Mouse (Mus musculus): Measurements from ENCODE around the gene Ugt1a10.
"Not testable (repeated sequence)": the region's sequence is repeated elsewhere in the genome, so short reads cannot be mapped to it uniquely, and the experiment has no call there.

Ugt1a10 gene

DNA sequence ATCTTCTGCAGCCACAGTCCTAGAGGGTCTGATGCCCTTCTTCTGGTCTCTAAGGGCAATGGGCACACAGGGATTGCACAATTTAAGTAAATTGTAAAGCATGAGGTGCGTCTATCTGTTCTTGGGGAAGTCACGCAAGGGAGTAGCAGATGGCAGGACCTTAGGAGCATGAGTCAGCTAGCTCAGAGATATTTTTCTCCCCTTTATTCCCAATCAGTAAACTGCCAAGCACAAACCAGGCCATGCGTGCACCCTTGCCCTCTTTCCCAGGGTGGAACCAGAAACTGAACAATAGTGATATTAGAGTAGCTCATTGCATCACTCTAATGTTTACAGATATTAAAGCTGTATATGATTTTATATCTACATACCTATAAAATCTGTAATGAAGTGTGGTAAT lies 43.4 kb downstream of the Ugt1a10 start:
- not testable (repeated sequence) for DNase-seq

DNA sequence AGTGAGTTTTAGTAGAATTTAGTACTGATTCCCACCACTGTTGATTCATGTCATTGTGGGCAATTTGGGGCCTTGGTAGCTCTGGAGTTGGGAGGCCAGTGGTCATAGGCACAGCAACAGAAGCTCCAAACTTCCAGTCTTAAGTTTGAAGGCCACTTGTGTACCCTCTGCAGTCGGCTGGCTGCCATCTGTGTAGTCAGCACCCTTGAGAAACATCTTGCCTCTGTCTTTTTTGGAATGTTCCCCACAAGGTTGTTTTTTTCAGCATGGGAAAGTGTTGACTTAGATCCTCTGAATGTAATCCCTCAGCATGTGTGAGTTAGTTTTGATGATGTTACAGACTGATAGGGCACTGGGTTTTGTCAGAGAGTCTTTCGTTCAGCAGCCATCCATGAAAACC lies 44.5 kb downstream of the Ugt1a10 start:
- not testable (repeated sequence) for DNase-seq

DNA sequence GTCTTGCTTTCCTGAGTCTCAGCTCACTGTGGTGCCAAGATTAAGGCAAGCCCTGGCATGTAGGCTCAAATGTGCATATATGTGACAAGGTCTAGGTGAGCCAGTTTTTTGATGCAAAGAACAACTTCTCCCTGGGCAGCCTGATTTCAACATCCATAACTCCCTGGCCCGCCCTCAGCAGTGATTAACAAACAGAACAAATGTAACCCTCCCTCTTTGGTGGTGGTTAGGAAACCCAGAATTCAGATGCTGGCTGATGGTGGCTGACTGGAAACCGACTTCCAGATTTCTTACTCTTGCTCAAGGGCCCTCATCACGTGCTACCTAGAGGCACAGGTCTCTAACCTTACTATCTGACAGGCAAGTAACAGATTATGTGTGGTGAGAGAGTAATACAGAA lies 47.8 kb downstream of the Ugt1a10 start, which contains the start of gene Ugt1a6b:
Ugt1a6b (plus strand) TSS at position 234 of the 400 bp plus-strand sequence.
- not testable (repeated sequence) for DNase-seq

DNA sequence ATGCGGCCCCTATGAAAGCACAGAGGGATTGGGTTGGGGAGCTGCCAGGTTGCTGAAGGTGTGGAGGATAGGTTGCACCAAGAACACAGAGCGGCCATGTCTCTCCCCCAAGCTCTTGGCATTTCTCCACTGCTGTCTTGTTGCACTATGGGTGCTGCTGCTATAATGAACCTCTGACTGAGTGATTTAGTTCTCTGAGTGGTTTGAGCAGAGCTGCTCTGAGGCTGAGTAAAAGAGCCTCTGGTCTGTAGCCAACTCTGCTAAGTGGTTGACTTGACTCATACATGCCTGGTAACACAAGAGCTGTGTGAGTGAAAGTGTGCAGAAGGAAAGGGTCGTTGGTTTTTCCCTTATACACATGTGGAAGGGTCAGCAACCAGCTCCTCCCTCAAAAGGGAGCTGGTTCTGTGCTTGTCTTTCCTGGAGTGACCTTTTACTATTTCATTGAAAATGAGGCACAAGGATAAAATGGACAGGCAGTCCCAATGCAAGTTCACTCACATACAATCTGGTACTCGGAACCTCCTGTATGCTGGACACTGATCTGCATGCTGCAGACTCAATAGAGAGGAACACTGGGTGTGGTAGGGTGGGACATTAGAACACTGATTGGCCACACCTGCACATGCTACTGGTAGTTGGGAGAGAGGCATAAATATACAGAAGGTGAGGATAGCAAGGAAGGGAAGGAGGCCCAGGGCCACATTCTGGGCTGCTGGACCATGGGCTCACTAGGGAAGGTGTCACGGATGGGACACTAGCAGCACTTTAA lies 48.7 kb downstream of the Ugt1a10 start:
- not testable (repeated sequence) for DNase-seq

DNA sequence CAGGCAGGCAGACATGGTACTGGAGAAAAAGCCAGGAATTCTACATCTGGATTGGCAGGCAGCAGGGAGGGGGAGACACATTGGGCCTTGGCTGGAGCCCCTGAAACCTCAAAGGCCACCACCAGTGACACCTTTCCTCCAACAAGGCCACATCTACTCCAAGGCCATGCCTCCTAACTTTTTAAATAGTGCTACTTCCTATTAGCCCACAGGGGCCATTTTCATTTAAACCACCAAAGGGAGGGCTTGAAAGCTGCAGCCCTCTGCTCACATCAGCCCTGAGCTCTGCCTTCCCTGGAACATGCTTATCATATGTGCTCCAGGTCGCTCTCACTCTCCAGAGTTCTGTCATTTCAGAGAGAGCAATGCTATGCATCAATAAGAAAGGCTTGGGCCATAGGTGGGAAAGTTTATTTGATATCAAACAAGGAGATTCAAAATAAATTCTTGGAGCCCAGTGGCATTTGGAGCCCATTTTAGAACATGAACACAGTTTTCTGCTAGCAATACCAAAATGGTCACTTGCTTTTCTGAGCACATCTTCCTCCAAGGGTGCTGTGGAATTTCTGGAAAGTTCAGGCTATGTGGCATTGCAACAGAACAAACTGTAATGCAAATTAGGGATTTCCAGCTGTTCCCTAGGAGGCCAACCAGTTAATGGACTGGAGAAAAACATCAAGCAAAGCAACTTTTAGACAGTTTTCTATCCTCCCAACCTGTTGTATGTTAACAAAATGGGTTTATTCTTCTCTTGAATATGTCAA lies 49.7 kb downstream of the Ugt1a10 start:
- DNase-seq: no peak

DNA sequence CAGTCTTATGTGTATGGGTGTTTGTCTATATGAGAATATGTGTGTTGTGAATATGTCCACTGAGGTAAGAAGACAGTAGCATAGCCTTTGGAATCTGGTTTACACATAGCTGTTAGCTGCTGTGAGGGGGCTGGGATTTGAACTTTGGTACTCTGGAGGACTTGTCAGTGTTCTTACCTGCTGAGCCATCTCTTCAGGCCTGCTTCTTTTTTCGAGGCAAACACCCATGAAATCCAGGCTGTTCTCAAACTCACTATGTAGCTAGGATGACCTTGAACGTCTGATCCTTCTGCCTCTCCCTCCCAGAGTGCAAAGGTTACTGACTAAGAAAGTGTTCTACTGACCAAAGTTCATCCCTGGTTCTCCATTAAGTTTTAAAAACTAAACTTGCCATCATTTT lies 50.5 kb downstream of the Ugt1a10 start:
- DNase-seq: peak; percentile 93

DNA sequence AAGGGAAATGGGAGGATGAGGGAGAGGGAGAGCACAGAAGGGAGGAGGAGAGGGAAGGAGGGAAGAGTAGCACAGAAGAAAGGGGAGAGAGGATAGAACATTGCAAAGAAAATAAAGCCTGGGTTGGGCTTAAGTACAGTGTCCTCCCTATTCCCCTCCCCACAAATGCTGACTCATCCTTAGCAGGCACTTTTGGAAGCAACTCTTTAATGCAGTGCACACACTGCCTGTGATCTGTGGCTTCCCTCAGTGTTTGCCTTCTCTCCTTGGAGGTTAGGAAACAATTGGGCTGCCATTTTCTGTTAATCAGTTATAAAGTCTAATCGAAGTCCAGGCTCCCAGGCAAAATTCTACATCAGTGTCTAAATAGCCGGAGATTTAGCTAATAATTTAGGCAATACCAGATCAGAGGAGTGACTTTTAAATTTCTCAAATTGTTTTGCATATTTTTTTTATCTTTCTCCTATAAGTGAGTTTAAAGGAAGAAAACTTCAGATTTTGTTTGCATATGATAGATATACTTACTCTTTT lies 53.9 kb downstream of the Ugt1a10 start:
- peak; percentile 74 for DNase-seq

DNA sequence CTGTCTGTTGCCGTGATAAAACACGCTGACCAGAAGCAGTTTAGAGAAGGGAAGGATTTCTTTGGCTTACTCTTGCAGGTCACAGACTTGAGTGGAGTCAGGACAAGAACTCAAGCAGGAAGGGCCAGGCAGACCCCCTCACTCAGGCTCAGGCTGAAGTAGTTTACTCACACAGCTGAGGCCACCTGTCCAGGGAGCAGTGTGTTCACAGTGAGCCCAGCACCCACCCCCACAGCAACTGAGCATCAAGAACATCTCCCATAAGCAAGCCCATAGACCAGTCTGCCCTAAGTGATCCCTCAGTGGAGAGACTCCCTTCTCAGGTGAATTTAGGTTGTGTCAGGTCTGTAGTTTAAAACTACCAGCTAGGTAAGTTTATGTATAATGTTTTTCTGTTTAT lies 54.4 kb downstream of the Ugt1a10 start:
- not testable (repeated sequence) for DNase-seq

DNA sequence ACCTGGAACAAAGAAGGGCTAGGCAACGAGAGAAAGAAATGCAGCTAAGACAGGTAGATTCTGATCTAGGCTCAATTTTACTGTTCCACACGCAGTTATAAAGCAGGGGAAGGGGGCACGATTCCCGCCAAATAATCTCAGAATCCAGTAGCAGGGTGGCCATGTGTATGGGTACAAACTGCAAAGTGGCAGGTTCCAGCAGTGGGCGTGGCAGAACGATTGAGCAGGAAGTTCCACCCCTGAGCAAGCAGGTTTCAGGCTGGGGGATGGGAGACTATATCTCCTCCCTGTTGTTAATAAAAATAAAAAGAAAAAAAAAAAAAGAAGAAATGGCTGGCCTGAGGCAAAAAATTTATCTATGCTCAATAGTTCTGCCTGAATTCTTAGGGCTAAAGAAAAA lies 57.6 kb downstream of the Ugt1a10 start:
- DNase-seq: peak; percentile 70

DNA sequence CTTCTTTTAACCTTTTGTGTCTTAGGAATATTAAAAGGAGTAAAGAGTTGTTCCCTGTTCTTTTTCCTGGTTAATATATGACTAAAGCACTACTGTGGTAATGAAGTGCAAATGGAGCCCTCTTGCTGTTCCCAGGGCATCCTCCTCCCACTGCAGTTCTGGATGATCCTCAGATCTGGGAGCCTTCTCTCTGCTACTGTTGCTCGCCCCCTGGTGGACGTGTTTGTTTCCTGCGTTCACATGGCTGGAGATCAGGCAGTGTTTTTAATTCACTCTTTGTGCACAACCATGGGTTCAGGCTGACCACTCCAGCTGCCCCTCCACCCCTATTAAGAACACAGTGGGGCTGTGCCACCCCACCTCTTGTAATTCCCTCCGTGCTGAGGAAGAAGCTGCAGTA lies 65.4 kb downstream of the Ugt1a10 start:
- not testable (repeated sequence) for DNase-seq

DNA sequence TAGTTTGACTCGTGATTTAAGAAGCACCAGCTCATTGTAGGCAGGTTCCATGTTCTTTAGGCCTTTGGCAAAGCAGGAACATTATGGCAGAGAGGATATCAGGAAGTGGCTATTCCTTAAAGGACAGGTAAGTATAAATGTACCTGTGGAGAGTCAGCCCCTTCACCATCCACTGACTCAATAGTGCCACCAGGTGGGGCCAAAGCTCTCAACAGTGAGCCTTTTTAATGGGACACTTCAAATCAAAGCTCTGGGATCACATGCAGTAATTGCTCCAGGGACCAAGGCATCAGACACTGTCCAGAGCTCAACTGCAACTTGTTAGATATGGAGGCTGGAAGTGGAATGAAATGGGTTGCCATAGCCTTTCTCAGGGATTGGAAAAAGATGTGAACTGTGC lies 66.3 kb downstream of the Ugt1a10 start:
- DNase-seq: peak; percentile 72

DNA sequence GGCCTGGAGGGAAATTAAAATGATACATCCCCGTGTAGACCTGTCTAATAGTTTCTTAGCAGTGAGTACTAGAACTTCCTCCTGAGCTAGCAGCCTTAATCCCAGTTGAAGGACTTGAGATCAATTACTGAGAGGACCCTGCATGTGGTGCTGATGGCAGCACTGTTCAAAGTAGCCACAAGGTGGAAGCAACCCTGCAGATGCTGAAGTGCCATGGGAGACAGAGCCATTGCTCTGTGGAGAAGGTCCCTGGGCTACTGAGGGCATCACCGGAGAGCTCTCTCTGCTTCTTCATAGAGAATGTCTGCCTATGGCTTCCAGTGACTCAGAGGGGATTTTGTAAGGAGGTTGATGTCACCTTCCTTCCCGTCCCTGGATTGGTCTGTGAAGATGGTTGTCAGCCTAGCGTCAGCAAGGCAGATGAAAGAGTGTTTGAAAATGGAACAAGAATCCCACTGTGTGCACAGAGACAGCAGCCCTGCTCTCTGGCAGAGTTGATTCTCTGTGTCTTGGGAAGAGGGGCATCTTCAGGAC lies 70.7 kb downstream of the Ugt1a10 start:
- DNase-seq: not testable (repeated sequence)

DNA sequence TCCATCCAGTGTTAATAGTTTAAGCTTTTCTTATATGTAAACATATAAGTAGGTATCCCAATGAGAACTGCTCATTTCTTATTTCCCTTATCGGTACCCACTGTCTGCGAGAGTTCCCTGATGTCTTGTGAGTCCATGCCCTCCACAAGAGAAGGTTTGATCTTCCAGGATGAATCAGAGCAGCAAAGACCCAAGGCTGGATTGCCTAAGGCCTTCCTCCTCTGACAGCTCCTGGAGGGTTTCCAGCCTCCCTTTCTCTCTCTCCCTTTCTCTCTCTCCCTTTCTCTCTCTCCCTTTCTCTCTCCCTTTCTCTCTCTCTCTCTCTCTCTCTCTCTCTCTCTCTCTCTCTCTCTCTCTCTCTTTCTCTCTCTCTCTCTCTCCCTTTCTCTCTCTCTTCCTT lies 73.9 kb downstream of the Ugt1a10 start:
- DNase-seq: not testable (repeated sequence)

DNA sequence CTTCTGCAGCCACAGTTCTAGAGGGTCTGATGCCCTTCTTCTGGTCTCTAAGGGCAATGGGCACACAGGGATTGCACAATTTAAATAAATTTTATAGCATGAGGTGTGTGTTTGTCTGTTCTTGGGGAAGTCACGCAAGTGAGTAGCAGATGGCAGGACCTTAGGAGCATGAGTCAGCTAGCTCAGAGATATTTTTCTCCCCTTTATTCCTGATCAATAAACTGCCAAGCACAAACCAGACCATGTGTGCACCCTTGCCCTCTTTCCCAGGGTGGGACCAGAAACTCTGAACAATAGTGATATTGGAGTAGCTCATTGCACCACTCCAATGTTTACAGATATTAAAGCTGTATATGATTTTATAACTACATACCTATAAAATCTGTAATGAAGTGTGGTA lies 75.0 kb downstream of the Ugt1a10 start:
- not testable (repeated sequence) for DNase-seq

DNA sequence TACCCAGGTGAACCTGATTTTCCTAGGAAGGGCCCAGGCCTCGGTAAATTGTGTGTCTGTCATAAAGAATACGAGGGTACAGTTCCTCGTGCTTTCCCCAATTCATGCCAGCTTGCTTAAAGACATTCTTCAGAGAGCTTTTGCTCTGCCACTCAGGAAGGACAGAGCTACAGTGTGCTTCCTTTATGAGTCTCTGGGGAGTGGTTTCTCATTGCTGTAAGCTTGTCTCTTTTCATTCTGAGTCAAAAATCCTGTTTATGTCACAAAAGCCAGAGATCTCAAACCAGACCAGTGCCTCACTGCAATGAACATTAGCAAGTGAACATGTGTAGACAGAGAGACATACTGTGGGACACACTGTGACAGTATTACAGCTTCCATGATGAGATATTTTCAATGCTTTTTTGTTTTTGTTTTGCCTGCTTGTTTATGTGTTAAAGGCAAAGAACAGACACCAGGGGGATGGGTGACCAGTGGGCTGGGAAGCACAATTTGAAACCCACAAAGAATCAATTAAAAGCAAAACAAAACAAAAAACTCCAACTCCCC lies 78.8 kb downstream of the Ugt1a10 start:
- DNase-seq: no peak

DNA sequence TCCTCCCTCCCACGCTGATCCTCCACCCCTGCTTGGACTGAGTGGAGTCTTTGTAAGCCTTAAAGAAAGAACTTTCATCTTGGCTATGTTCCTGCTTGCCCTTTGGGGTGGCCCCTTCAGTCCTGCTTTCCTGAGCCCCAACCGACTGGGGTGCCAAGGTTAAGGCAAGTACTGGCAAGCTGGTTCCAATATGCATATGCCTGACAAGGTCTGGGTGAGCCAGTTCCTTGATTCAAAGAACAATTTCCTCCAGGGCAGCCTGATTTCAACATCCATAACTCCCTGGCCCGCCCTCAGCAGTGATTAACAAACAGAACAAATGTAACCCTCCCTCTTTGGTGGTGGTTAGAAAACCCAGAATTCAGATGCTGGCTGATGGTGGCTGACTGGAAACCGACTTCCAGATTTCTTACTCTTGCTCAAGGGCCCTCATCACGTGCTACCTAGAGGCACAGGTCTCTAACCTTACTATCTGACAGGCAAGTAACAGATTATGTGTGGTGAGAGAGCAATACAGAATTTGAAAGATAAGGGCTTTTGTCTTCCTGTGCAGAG lies 79.3 kb downstream of the Ugt1a10 start, which contains the start of gene Ugt1a6a:
Ugt1a6a (plus strand) TSS at position 353 of the 555 bp plus-strand sequence.
- DNase-seq: peak; percentile 59

DNA sequence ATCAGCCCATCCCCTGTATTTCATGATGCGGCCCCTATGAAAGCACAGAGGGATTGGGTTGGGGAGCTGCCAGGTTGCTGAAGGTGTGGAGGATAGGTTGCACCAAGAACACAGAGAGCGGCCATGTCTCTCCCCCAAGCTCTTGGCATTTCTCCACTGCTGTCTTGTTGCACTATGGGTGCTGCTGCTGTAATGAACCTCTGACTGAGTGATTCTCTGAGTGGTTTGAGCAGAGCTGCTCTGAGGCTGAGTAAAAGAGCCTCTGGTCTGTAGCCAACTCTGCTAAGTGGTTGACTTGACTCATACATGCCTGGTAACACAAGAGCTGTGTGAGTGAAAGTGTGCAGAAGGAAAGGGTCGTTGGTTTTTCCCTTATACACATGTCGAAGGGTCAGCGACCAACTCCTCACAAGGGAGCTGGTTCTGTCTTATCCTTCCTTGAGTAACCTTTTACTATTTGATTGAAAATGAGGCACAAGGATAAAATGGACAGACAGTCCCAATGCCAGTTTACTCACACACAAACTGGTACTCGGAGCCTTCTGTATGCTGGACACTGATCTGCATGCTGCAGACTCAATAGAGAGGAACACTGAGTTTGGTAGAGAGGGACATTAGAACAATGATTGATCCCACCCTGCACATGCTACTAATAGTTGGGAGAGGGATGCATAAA lies 80.2 kb downstream of the Ugt1a10 start:
- DNase-seq: not testable (repeated sequence)

DNA sequence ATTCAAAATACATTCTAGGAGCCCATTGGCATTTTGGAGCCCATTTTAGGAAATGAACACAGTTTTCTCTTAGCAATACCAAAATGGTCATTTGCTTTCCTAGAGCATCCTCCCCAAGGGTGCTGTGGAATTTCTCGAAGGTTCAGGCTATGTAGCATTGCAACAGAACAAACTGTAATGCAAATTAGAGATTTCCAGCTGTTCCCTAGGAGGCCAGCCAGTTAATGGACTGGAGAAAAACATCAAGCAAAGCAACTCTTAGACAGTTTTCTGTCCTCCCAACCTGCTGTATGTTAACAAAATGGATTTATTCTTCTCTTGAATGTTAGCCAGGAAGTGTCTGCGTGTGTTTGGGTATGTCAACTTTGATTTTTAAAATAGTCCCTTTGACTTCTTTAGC lies 81.5 kb downstream of the Ugt1a10 start:
- DNase-seq: no peak

DNA sequence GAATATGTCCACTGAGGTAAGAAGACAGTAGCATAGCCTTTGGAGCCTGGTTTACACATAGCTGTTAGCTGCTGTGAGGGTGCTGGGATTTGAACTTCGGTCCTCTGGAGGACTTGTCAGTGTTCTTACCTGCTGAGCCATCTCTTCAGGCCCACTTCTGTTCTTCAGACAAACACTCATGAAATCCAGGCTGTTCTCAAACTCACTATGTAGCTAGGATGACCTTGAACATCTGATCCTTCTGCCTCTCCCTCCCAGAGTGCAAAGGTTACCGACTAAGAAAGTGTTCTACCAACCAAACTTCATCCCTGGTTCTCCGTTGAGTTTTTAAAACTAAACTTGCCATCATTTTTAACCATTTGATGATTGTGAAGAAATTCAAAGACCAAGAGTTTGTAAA lies 82.1 kb downstream of the Ugt1a10 start:
- no peak for DNase-seq

DNA sequence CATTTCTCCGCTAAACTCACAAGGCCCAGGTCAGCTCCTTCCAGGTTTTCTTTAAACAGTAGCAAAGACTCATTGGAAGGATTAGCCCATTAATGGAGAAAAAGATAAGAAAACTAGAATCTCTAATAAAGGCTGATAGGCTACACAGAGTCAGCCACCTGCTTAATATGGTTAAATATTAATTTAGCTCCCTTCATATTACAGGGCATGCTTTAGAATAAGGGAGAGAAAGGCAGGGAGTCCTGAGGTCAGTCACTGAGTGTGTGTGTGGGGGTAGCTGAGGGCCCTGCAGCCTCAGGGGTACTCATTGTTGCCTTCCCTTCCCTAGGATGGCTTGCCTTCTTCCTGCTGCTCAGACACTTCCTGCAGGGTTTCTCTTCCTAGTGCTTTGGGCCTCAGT lies 83.0 kb downstream of the Ugt1a10 start:
- DNase-seq: no peak

DNA sequence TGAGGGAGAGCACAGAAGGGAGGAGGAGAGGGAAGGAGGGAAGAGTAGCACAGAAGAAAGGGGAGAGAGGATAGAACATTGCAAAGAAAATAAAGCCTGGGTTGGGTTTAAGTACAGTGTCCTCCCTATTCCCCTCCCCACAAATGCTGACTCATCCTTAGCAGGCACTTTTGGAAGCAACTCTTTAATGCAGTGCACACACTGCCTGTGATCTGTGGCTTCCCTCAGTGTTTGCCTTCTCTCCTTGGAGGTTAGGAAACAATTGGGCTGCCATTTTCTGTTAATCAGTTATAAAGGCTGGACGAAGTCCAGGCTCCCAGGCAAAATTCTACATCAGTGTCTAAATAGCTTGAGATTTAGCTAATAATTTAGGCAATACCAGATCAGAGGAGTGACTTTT lies 85.3 kb downstream of the Ugt1a10 start:
- DNase-seq: peak; percentile 87

DNA sequence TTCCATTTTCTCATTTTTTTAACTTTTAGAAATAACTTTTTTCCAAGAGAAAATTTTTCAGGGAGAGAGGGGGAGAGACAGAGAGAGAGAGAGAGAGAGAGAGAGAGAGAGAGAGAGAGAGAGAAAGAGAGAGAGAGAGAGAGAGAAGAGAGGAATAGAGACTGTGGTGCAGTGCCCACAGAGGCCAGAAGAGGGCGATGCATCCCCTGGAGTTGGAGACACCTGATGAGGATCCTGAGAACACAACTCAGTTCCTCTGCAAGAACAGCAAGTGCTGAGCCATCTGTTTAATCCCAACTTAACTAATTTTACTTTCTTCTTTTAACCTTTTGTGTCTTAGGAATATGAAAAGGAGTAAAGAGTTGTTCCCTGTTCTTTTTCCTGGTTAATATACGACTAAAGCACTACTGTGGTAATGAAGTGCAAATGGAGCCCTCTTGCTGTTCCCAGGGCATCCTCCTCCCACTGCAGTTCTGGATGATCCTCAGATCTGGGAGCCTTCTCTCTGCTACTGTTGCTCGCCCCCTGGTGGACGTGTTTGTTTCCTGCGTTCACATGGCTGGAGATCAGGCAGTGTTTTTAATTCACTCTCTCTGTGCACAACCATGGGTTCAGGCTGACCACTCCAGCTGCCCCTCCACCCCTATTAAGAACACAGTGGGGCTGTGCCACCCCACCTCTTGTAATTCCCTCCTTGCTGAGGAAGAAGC lies 88.9 kb downstream of the Ugt1a10 start:
- peak; percentile 81 for DNase-seq

Measured in kidney, adult 9 months (tissue).